Mouse (Mus musculus): ENCODE results near the gene Lsm14a.
A peak's percentile ranks its signal among the peaks of the same experiment; 100 is the strongest.
"Not testable (repeated sequence)": the region's sequence is repeated elsewhere in the genome, so short reads cannot be mapped to it uniquely, and the experiment has no call there.

The Lsm14a gene

GRCm38 (mm10) chr7:34355629-34356028, 37.5 kb downstream of the Lsm14a start:
- DNase-seq, result no peak

DNA sequence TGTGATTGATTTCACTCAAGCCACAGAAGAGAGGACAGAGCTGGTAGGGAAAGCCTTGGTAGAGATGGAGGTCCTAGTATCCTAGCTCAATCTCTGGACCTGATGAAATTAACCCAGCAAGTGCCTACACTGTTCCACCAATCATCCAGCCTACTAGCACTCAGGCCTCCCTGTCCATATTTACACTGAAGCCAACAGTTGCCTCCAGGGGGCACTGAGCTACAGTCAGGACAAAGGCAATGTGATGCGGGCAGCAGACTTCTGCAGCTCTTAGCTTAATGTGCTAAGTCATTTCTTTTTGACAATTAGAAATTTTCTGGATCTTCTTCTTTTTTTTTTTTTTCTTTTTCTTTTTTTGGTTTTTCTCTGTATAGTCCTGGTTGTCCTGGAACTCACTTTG, 41.1 kb downstream of the Lsm14a start:
- peak; percentile 18 for DNase-seq

- DNase-seq, result no peak
Measured at GRCm38 (mm10) chr7:34350166-34350565, 42.9 kb downstream of the Lsm14a start.

- DNase-seq, result no peak
Measured at GRCm38 (mm10) chr7:34348011-34348410, 45.1 kb downstream of the Lsm14a start.

DNA sequence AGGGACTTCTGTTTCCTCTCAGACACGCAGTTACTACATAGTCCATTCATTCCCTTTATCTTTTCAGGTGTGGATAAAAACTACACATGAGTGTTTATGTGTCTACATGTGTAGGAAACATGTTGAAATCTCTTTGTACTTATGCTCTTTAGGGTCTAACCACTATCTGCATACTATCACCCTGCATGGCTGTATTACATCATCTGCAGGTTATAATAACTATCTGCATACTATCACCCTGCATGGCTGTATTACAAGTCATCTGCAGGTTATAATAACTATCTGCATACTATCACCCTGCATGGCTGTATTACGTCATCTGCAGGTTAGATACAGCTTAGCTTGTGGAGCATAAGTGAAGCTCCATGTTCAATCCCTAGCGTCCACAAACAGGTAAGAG, 46.1 kb downstream of the Lsm14a start:
- no peak for DNase-seq

DNA sequence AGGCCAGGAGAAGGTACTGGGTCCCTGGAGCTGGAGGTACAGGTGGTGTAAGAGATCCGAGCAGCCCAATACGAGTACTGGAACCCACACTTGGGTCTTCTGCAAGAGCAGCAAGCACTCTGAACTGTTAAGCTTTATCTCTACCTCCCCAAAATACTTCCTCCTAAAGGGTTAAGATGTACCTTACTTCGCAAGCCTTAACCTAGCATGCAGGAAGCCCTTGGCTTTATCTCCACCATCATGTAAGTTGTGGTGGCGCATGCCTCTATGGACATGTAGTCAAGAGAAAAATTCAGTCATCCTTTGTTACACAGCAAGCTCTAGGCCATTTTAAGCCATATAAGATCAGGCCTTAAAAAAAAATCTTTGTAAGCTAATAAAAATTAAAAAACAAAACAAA, 46.6 kb downstream of the Lsm14a start:
- no peak for DNase-seq

GRCm38 (mm10) chr7:34342040-34342793, 50.9 kb downstream of the Lsm14a start:
- no peak for DNase-seq

DNA sequence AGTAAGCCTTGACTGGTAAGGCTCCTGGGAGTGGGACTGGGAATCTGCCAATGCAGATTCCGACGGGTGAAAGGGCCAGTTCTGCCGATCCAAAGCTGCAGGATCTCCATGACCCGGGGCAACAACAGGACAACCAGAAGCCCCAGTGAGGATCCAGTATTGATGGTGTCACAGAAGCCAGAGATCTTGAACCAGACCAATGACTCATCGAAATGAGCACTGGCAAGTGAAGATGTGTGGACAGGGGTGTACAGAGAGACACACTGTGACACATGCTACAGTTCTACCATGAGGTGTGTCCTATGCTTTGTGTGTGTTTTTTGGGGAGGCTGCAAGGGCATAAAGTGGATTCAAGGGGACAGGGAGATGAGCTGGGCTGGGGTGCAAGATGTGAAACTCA, 52.3 kb downstream of the Lsm14a start:
- DNase-seq, result no peak

DNA sequence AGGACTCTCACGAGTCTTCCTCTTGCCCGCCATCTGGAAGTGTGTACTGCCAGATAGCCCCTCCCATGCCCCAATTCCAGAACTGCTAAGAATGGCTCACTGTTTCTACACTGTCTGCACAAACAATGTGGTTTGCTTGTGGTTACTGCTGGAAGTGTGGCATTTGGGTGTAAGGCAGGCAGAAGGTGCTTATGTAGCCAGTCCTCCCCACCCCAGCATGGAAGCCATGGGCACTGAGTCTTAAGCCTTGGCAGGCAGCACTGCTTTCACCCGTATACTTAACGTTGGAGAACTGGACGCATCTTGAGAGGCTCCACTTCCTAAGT, 54.0 kb downstream of the Lsm14a start:
- DNase-seq, result no peak

- DNase-seq, result no peak
Measured at GRCm38 (mm10) chr7:34338445-34339163, 54.5 kb downstream of the Lsm14a start.

DNA sequence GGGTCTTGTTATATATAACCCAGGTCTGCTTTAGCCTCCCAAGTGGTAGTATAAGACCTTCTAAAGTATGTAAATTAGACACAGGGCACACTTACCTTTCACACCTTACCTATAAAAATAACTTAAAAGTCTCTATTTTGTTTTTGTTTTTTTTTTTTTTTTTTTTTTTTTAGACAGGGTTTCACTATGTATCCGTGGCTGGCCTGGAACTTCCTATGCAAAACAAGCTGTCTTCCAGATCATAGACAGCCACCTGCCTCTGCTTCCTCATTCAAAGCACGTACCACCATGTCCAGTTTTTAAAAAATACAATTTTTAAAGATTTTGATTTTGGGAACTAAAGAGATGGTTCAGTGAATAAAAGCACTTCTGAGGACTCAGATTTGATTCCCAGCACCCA, 55.8 kb downstream of the Lsm14a start:
- no peak for DNase-seq

DNA sequence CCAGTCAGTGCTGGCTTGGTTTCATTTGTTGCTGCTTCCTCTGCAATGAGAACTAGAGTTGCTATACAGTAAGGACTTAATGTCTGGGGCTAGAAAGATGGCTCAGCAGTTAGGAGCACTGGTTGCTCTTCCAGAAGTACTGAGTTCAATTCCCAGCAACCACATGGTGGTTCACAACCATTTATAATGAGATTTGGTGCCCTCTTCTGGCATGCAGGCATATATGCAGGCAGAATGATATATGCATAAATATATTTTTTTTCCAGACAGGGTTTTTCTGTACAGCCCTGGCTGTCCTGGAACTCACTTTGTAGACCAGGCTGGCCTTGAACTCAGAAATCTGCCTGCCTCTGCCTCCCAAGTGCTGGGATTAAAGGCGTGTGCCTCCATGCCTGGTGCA, 56.6 kb downstream of the Lsm14a start:
- DNase-seq, result not testable (repeated sequence)

- DNase-seq, result no peak
Measured at GRCm38 (mm10) chr7:34327493-34327892, 65.6 kb downstream of the Lsm14a start.

DNA sequence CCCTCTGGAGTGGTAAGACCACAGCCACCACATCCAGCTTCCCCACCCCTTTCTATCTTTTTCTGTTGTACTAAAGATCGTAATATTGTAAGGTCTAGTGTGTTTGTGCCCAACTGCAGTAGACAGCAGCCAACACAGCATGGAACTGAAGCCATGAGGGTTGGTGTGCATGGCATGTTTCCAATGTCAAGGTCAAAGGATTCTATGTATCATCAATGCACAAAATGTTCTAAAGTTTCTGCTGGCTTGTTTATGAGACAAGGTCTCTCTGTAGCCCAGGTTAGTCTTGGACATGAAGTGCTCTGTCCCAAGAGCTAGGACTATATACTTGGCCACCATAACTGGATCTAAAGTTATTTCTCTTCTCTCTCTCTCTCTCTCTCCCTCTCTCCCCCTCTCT, 68.3 kb downstream of the Lsm14a start:
- DNase-seq, result no peak

DNA sequence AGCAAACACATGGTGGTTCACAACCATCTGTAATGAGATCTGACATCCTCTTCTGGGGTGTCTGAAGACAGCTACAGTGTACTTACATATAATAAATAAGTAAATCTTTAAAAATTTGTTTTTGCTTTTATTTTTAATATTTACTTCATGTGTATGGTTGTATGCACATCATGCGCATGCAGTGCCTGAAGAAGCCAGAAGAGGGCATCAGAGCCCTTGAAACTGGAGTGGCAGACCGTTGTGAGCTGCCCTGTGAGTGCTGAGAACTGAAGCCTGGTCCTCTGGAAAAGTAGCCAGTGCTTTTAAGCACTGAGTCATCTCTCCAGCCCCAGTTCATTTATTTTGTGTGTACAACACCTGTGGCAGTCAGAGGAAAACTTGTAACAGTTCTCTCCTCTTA, 69.1 kb downstream of the Lsm14a start:
- DNase-seq, result no peak

GRCm38 (mm10) chr7:34323351-34323750, 69.8 kb downstream of the Lsm14a start:
- no peak for DNase-seq

GRCm38 (mm10) chr7:34321958-34322357, 71.2 kb downstream of the Lsm14a start:
- DNase-seq, result no peak

- no peak for DNase-seq
Measured at GRCm38 (mm10) chr7:34321119-34321518, 72.0 kb downstream of the Lsm14a start.

GRCm38 (mm10) chr7:34319957-34320356, 73.2 kb downstream of the Lsm14a start:
- no peak for DNase-seq

DNA sequence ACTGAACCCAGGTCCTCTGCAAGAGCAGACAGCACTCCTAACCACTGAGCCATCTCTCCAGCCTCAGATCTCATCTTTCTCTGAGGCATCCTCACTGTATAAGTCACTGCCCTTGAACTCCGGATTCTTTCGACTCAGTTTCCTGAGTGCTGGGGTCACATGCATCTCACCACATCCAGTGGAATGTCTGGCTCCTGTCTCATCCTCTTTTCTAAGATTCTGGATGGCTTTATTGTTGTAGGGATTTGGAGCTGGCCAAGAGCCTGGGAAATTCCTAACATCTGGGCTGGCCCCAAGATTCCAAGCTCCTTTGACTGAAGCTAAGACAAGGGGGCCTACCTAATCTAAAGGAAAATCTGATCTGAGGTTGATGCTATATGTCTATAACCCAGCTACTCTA, 74.0 kb downstream of the Lsm14a start:
- DNase-seq, result no peak

DNA sequence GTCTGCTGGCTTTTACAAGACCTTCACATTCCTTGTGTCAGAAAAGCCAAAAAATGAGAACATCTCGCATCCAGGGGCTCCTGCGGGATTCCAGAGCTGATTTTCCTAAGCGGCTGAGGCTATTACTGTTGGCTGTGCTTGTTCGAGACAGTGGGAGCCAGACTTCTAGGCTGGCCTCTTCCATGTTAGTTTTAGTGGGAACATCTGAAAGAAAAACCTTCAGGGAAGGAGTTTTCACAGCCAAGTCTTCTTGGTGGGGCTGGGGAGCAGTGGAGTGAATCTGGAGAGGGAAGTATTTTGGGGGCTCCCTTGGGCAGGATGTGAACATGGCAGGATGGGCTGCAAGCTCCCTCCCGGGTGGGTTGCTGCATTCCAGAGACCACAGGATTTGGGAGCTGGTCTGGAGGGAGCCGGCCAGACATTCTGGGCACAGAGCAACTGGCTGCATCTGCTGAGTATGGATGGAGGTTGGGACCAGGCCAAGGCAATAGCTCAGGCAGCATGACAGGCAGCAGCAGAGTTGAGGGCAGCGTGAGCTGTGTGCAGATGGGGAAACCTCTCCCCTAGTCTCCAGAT, 75.1 kb downstream of the Lsm14a start:
- DNase-seq, result peak; percentile 52

DNA sequence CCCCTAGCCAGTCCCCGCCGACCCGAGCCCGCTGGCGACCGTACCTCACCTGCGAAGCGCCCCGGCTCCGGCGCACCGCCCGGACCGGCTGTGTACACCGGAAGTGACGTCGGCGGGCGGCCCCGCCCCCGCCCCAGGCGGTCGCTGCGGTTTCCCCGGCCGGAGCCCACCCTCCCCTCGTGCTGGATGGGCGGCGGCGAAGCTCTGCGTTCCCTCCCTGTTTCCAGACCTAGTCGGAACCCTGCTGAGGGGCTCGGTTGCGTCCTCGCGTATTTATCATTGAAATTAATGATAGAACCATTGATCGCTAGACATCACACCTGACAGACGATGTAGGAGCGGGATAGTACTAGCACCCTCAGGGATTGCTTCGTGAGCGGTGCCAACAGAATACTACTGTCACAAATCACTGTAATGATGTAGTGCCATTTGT, 79.7 kb downstream of the Lsm14a start, which contains the start of gene 4931406P16Rik:
Gene 4931406P16Rik (minus strand): TSS at position 109 of the 433 bp plus-strand sequence.
- DNase-seq, result peak; percentile 90

DNA sequence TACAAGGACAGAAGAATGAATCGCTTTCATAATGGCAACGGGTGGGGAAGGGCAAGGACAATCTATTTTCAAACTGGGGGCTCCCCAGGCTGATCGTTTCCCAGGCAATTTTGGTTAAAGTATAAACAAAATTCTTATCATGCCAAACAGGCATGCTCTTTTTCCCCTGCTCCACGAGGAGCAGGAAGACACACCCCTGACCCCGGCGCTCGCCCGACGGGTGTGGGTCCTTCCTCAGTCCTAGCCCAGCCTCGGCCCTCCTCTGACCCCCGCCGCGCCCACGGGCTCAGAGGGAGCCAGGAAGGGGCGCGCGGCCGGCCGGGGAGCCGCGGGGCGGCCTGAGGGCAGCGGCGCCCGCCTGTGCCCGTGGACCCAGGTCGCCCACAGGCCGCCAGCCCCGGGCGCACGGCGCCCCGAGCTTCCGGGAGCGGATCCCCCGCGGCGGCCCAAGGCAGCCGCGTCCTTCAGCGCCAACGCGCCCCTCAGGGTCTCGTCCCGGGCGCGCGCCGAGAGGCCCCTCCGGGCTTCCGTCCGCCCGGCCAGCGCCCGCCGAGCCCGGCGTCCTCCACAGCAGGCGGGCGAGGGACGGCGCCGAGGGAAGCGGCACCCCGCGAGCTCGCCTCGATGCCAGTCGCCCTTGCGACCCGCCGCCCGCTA, 80.2 kb downstream of the Lsm14a start:
- peak; percentile 80 for DNase-seq

Measured in lung, postnatal 14 days (tissue).